Mouse (Mus musculus): Measurements from ENCODE around the gene Nupr1.
"Not testable (repeated sequence)": the region's sequence is repeated elsewhere in the genome, so short reads cannot be mapped to it uniquely, and the experiment has no call there.

Gene Nupr1

GRCm38 (mm10) chr7:126644345-126644744 is 13.7 kb upstream of the Nupr1 start:
- no peak for DNase-seq (ENCODE audit: low spot score in 2 of 2)

GRCm38 (mm10) chr7:126643244-126643617 is 12.6 kb upstream of the Nupr1 start:
- not testable (repeated sequence) for DNase-seq (ENCODE audit: low spot score in 2 of 2)

- no peak for DNase-seq (ENCODE audit: low spot score in 2 of 2)
These were observed 12.0 kb upstream of the Nupr1 start for GRCm38 (mm10) chr7:126642545-126643243.

- DNase-seq (ENCODE audit: low spot score in 2 of 2): peak; percentile 44 to 57
These were observed 6.3 kb upstream of the Nupr1 start for GRCm38 (mm10) chr7:126636733-126637520.

GRCm38 (mm10) chr7:126635375-126635774 is 4.7 kb upstream of the Nupr1 start:
- no peak for DNase-seq (ENCODE audit: low spot score in 2 of 2)

GRCm38 (mm10) chr7:126632478-126632877 is 1.8 kb upstream of the Nupr1 start:
- DNase-seq (ENCODE audit: low spot score in 2 of 2): no peak

GRCm38 (mm10) chr7:126629915-126630314 is 746 bp downstream of the Nupr1 start:
- DNase-seq (ENCODE audit: low spot score in 2 of 2): no peak

- DNase-seq (ENCODE audit: low spot score in 2 of 2): no peak
These were observed 2.5 kb downstream of the Nupr1 start for GRCm38 (mm10) chr7:126628111-126628510.

- DNase-seq (ENCODE audit: low spot score in 2 of 2): no peak
These were observed 4.7 kb downstream of the Nupr1 start for GRCm38 (mm10) chr7:126625807-126626600.

GRCm38 (mm10) chr7:126625369-126625768 is 5.3 kb downstream of the Nupr1 start:
- peak; percentile 65 to 93 for DNase-seq (ENCODE audit: low spot score in 2 of 2)

GRCm38 (mm10) chr7:126624774-126625173 is 5.9 kb downstream of the Nupr1 start:
- DNase-seq (ENCODE audit: low spot score in 2 of 2): no peak

- DNase-seq (ENCODE audit: low spot score in 2 of 2): no peak
These were observed 7.3 kb downstream of the Nupr1 start for GRCm38 (mm10) chr7:126623381-126623780.

GRCm38 (mm10) chr7:126621452-126622359 is 9.0 kb downstream of the Nupr1 start:
- no peak for DNase-seq (ENCODE audit: low spot score in 2 of 2)

- DNase-seq (ENCODE audit: low spot score in 2 of 2): no peak
These were observed 10.9 kb downstream of the Nupr1 start for GRCm38 (mm10) chr7:126619559-126620275.

GRCm38 (mm10) chr7:126616707-126617106 is 14.0 kb downstream of the Nupr1 start:
- no peak for DNase-seq (ENCODE audit: low spot score in 2 of 2)

GRCm38 (mm10) chr7:126612736-126613135 is 17.9 kb downstream of the Nupr1 start:
- DNase-seq (ENCODE audit: low spot score in 2 of 2): no peak

- DNase-seq (ENCODE audit: low spot score in 2 of 2): no peak
These were observed 22.9 kb downstream of the Nupr1 start for GRCm38 (mm10) chr7:126607796-126608195.

GRCm38 (mm10) chr7:126607064-126607463 is 23.6 kb downstream of the Nupr1 start:
- peak; percentile 41 to 74 for DNase-seq (ENCODE audit: low spot score in 2 of 2)

GRCm38 (mm10) chr7:126606611-126607010 is 24.1 kb downstream of the Nupr1 start:
- no peak for DNase-seq (ENCODE audit: low spot score in 2 of 2)

- no peak for DNase-seq (ENCODE audit: low spot score in 2 of 2)
These were observed 28.0 kb downstream of the Nupr1 start for GRCm38 (mm10) chr7:126602650-126603049.

- no peak for DNase-seq (ENCODE audit: low spot score in 2 of 2)
These were observed 28.8 kb downstream of the Nupr1 start for GRCm38 (mm10) chr7:126601896-126602295.

Data from urinary bladder, postnatal 36 days (tissue).